ENCODE assay signal across 7 mouse cellular contexts in genomic region chr7:105554212-105554942, GRCm38 (mm10). TPM values are rescaled to one million over a fixed set of nuclear protein-coding genes. Genes with fewer than 3 reads are reported as not detected.
DNase-seq lines count a peak whose midpoint lies in the region; ATAC-seq lines count a peak whose summit lies in the region.

Smpd1 (plus strand) TSS chr7:105554360.

- 4% methylated on average over 26 of the region's 26 CpGs for WGBS in limb, embryonic 10.5 days
- WGBS in midbrain, embryonic 13.5 days: 3% methylated on average over 26 of the region's 26 CpGs

- peak within 1 kb of the TSS; percentile 84 for H3K27ac ChIP-seq in limb, embryonic 10.5 days
- H3K27ac ChIP-seq in midbrain, embryonic 13.5 days: peak within 1 kb of the TSS; percentile 74

- peak; percentile 91 for DNase-seq in adrenal gland, adult 8-10 months
- peak; percentile 86 for DNase-seq in embryo, embryonic 9.5 days (ENCODE audit: extremely low spot score)
- no peak for DNase-seq in gonadal fat pad, adult 2 months (ENCODE audit: low read depth)
- DNase-seq in kidney, adult 11 months: peak; percentile 96
- DNase-seq in limb, embryonic 10.5 days (ENCODE audit: low spot score): peak; percentile 85
- peak; percentile 75 for DNase-seq in spleen, adult 12 weeks (ENCODE audit: low spot score)

- peak within 1 kb of the TSS; percentile 89 for H3K9ac ChIP-seq in midbrain, embryonic 13.5 days (replicated peaks)

- ATAC-seq in midbrain, embryonic 13.5 days: peak; percentile 93

- H3K36me3 ChIP-seq in limb, embryonic 10.5 days: peaks cover 23% of the 10 kb centered on the region
- H3K36me3 ChIP-seq in midbrain, embryonic 13.5 days: peaks cover 32% of the 10 kb centered on the region

- no peaks in the 10 kb centered on the region for H3K27me3 ChIP-seq in limb, embryonic 10.5 days (ENCODE audit: low read depth, poor library complexity, severe bottlenecking)
- H3K27me3 ChIP-seq in midbrain, embryonic 13.5 days: no peaks in the 10 kb centered on the region

- peak within 1 kb of the TSS; percentile 78 for H3K4me2 ChIP-seq in midbrain, embryonic 13.5 days (replicated peaks)

- peak within 1 kb of the TSS; percentile 68 for H3K4me3 ChIP-seq in limb, embryonic 10.5 days
- H3K4me3 ChIP-seq in midbrain, embryonic 13.5 days (replicated peaks): peak within 1 kb of the TSS; percentile 63

- H3K4me1 ChIP-seq in limb, embryonic 10.5 days: peaks cover 17% of the 10 kb centered on the region
- H3K4me1 ChIP-seq in midbrain, embryonic 13.5 days (replicated peaks): peaks cover 27% of the 10 kb centered on the region

- no peaks in the 10 kb centered on the region for H3K9me3 ChIP-seq in limb, embryonic 10.5 days (replicated peaks)
- no peaks in the 10 kb centered on the region for H3K9me3 ChIP-seq in midbrain, embryonic 13.5 days

RNA-seq across cellular contexts. Expression of gene Smpd1, which starts in this region (rescaled TPM):
- 10 to 100 TPM; 47.3 to 54.3 (median 51.8) TPM for total RNA-seq in adrenal gland, adult 8-10 months (2022)
- 70.7 and 84.7 TPM in 2 replicates for polyA plus RNA-seq in gonadal fat pad, adult 2 months (2012; rRNA removed)
- 26.1 and 31.9 TPM in 2 replicates for polyA plus RNA-seq in limb, embryonic 10.5 days (2016; fragmentation: Nextera tagmentation; extraction: Ambion mirVana)
- polyA plus RNA-seq in midbrain, embryonic 13.5 days (2015; fragmentation: Nextera tagmentation; extraction: Ambion mirVana): 66.3 and 68.9 TPM in 2 replicates
